Mouse (Mus musculus) naive thymus-derived CD4-positive, alpha-beta T cell, adult 2 months (primary cell): ENCODE measurements around the gene Lysmd2.
"Not testable (repeated sequence)": the region's sequence is repeated elsewhere in the genome, so short reads cannot be mapped to it uniquely, and the experiment has no call there.

Experiments
- DNase-seq: peaks from one replicate; pipeline ENCODE4 v3.0.0-alpha.2; 2011; ENCODE audit warnings: low read depth

Gene Lysmd2

GRCm38 (mm10) chr9:75625556-75626307 is at the start of gene Lysmd2:
Lysmd2 (plus strand) TSS chr9:75625741.
- peak; percentile 46 for DNase-seq

- no peak for DNase-seq
These were observed 46.2 kb upstream of the Lysmd2 start for GRCm38 (mm10) chr9:75579321-75579720.

- DNase-seq, result peak; percentile 75
These were observed 43.7 kb upstream of the Lysmd2 start for GRCm38 (mm10) chr9:75581694-75582350.

GRCm38 (mm10) chr9:75589850-75590790 is 35.4 kb upstream of the Lysmd2 start:
- DNase-seq, result no peak

- DNase-seq, result no peak
These were observed 32.1 kb upstream of the Lysmd2 start for GRCm38 (mm10) chr9:75593481-75593880.

GRCm38 (mm10) chr9:75597036-75597435 is 28.5 kb upstream of the Lysmd2 start:
- DNase-seq, result no peak

GRCm38 (mm10) chr9:75597596-75597995 is 27.9 kb upstream of the Lysmd2 start:
- no peak for DNase-seq

GRCm38 (mm10) chr9:75599191-75599841 is 26.2 kb upstream of the Lysmd2 start:
- no peak for DNase-seq

- no peak for DNase-seq
These were observed 25.2 kb upstream of the Lysmd2 start for GRCm38 (mm10) chr9:75600166-75600934.

GRCm38 (mm10) chr9:75601510-75601909 is 24.0 kb upstream of the Lysmd2 start:
- DNase-seq, result no peak

- no peak for DNase-seq
These were observed 18.0 kb upstream of the Lysmd2 start for GRCm38 (mm10) chr9:75607496-75607895.

- no peak for DNase-seq
These were observed 16.0 kb upstream of the Lysmd2 start for GRCm38 (mm10) chr9:75609505-75609904.

- no peak for DNase-seq
These were observed 15.6 kb upstream of the Lysmd2 start for GRCm38 (mm10) chr9:75609965-75610364.

GRCm38 (mm10) chr9:75610571-75611493 is 14.7 kb upstream of the Lysmd2 start, which contains the start of gene Tmod2:
Tmod2 (minus strand) TSS chr9:75611325.
- DNase-seq, result no peak

- DNase-seq, result no peak
These were observed 9.0 kb upstream of the Lysmd2 start for GRCm38 (mm10) chr9:75616560-75616959.

GRCm38 (mm10) chr9:75618836-75619400 is 6.6 kb upstream of the Lysmd2 start:
- DNase-seq, result no peak

- not testable (repeated sequence) for DNase-seq
These were observed 5.8 kb upstream of the Lysmd2 start for GRCm38 (mm10) chr9:75619761-75620160.

- no peak for DNase-seq
These were observed 4.1 kb upstream of the Lysmd2 start for GRCm38 (mm10) chr9:75621428-75621827.

GRCm38 (mm10) chr9:75624983-75625555 is 472 bp upstream of the Lysmd2 start:
- DNase-seq, result peak; percentile 18
